Mouse (Mus musculus) bone marrow macrophage, adult 2 months (primary cell): ENCODE data around the gene Fam172a.

Source experiments
- CTCF ChIP-seq: IDR thresholded peaks from 2 replicates; pipeline ENCODE4 v1.5.1; 2012; ENCODE audit warnings: low read depth, mild to moderate bottlenecking, low read length, moderate library complexity
- POLR2A ChIP-seq: IDR thresholded peaks from 2 replicates; pipeline ENCODE4 v1.6.1; 2012; ENCODE audit warnings: mild to moderate bottlenecking, low read depth, low read length, borderline replicate concordance

GRCm38 (mm10) chr13:78183986-78184385 is 482.2 kb downstream of the Fam172a start:
- no peak for TF ChIP-seq CTCF
- TF ChIP-seq POLR2A = no peak
